Mouse (Mus musculus) lung, embryonic 14.5 days (tissue): ENCODE measurements around the gene Pa2g4. TPM values are rescaled to one million over a fixed set of nuclear protein-coding genes. Genes with fewer than 3 reads are reported as not detected.

Experiments
- ATAC-seq: fragments of 200-750 bp; cut with Nextera tagmentation; 2 replicates; pipeline ENCODE4 v1.8.0; 2017; ENCODE audit warnings: mild to moderate bottlenecking, moderate TSS enrichment, moderate library complexity; ENCODE audit not compliant: insufficient read depth
- DNase-seq: peaks from one replicate; pipeline ENCODE4 v3.0.0-alpha.2; 2015
- H3K27ac ChIP-seq: fragments of 300-500 bp; sonication (generic); 2 replicates; pipeline ENCODE4 v1.5.1; 2014; ENCODE audit warnings: low read depth, mild to moderate bottlenecking, moderate library complexity
- H3K27me3 ChIP-seq: fragments of 300-500 bp; sonication (generic); 2 replicates; pipeline ENCODE4 v1.6.1; 2014; ENCODE audit warnings: low read length, control low read depth; ENCODE audit not compliant: insufficient read depth
- H3K36me3 ChIP-seq: fragments of 300-500 bp; sonication (generic); 2 replicates; pipeline ENCODE4 v1.6.1; 2014; ENCODE audit warnings: control low read depth; ENCODE audit not compliant: insufficient read depth
- H3K4me1 ChIP-seq: fragments of 300-500 bp; sonication (generic); 2 replicates; pipeline ENCODE4 v1.6.1; 2014; ENCODE audit warnings: antibody characterized with exemption, control low read depth; ENCODE audit not compliant: insufficient read depth
- H3K4me2 ChIP-seq: fragments of 300-500 bp; sonication (generic); 2 replicates; pipeline ENCODE4 v1.6.1; 2014; ENCODE audit warnings: mild to moderate bottlenecking
- H3K4me3 ChIP-seq: fragments of 300-500 bp; sonication (generic); 2 replicates; pipeline ENCODE4 v1.5.1; 2014; ENCODE audit warnings: low read depth, low read length
- H3K9ac ChIP-seq: fragments of 300-500 bp; sonication (generic); 2 replicates; pipeline ENCODE4 v1.6.1; 2014
- H3K9me3 ChIP-seq: fragments of 300-500 bp; sonication (generic); 2 replicates; pipeline ENCODE4 v1.6.1; 2016; ENCODE audit warnings: low read depth, low read length, control low read depth
- CTCF ChIP-seq: IDR thresholded peaks from 2 replicates; pipeline ENCODE4 v1.5.1; 2016; ENCODE audit warnings: antibody characterized with exemption, low read depth
- WGBS: fragments of 180-500 bp; shearing (Covaris S2); extraction: QIAGEN DNeasy Blood & Tissue Kit; methylation state at CpG from one replicate; pipeline ENCODE4 v1.1.7; 2014; 5-methylcytosine and 5-hydroxymethylcytosine counted together
- polyA plus RNA-seq: library from polyadenylated mRNA; unstranded; fragments of >200 nt; fragmentation: Nextera tagmentation; extraction: Ambion mirVana; gene quantifications from 2 replicates; pipeline ENCODE4 v1.2.1, GENCODE M21; 2014

Pa2g4 gene
- polyA plus RNA-seq, 1 experiment from 2014 or later: 244 TPM

- Histone ChIP-seq H3K4me3 (no peak overlapping the region), H3K9ac (no peak overlapping the region), H3K36me3 (no peaks in the 10 kb centered on the region), H3K27ac (no peak overlapping the region), H3K9me3 (no peaks in the 10 kb centered on the region), H3K27me3 (no peaks in the 10 kb centered on the region), H3K4me2 (no peak overlapping the region), H3K4me1 (no peaks in the 10 kb centered on the region)
- DNase-seq (no peak), ATAC-seq (no peak)
- WGBS: 71% methylated on average over 2 of the region's 2 CpGs
- TF ChIP-seq CTCF: no peak
These were observed 30.6 kb downstream of the Pa2g4 start for GRCm38 (mm10) chr10:128535206-128535605.

- TF ChIP-seq CTCF: no peak
- Histone ChIP-seq H3K36me3 (no peaks in the 10 kb centered on the region), H3K4me3 (peak overlapping the region; percentile 82), H3K4me1 (no peaks in the 10 kb centered on the region), H3K27me3 (no peaks in the 10 kb centered on the region), H3K27ac (peak overlapping the region; percentile 67; the same call in 1 of the 2 replicates), H3K9ac (peak overlapping the region; percentile 48), H3K4me2 (peak overlapping the region; percentile 100), H3K9me3 (no peaks in the 10 kb centered on the region)
- 26% methylated on average over 28 of the region's 28 CpGs for WGBS
- DNase-seq: no peak
- ATAC-seq: peak; percentile 25; the same call in 1 of the 2 replicates
These were observed 39.1 kb downstream of the Pa2g4 start for GRCm38 (mm10) chr10:128526366-128527356.

GRCm38 (mm10) chr10:128525671-128526308, 40.0 kb downstream of the Pa2g4 start, which contains the start of gene Esyt1:
Gene Esyt1, minus strand, starts transcription at chr10:128525871.
- no peaks in the 10 kb centered on the region for H3K9me3 ChIP-seq
- peak; percentile 49 for TF ChIP-seq CTCF
- H3K36me3 ChIP-seq: 0 out of 2 replicates have a peak, but pooled peaks cover 5% of the 10 kb centered on the region
- H3K27me3 ChIP-seq: no peaks in the 10 kb centered on the region
- peak within 1 kb of the TSS; percentile 80 for H3K27ac ChIP-seq
- under 1% methylated on average over 37 of the region's 37 CpGs for WGBS
- H3K9ac ChIP-seq: peak within 1 kb of the TSS; percentile 78
- DNase-seq: peak; percentile 99
- peak within 1 kb of the TSS; percentile 82 for H3K4me3 ChIP-seq
- ATAC-seq: peak; percentile 97
- no peaks in the 10 kb centered on the region for H3K4me1 ChIP-seq
- peak within 1 kb of the TSS; percentile 100 for H3K4me2 ChIP-seq

- H3K4me1 ChIP-seq: no peaks in the 10 kb centered on the region
- no peaks in the 10 kb centered on the region for H3K9me3 ChIP-seq
- peak overlapping the region; percentile 80 for H3K27ac ChIP-seq
- no peaks in the 10 kb centered on the region for H3K27me3 ChIP-seq
- peak; percentile 73 for DNase-seq
- TF ChIP-seq CTCF: no peak
- peak overlapping the region; percentile 100 for H3K4me2 ChIP-seq
- peak; percentile 25 for ATAC-seq
- under 1% methylated on average over 58 of the region's 58 CpGs for WGBS
- H3K36me3 ChIP-seq: peaks cover 12% of the 10 kb centered on the region; the same call in 1 of the 2 replicates
- peak overlapping the region; percentile 82 for H3K4me3 ChIP-seq
- peak overlapping the region; percentile 78 for H3K9ac ChIP-seq
These were observed 40.8 kb downstream of the Pa2g4 start for GRCm38 (mm10) chr10:128524732-128525662.

DNA sequence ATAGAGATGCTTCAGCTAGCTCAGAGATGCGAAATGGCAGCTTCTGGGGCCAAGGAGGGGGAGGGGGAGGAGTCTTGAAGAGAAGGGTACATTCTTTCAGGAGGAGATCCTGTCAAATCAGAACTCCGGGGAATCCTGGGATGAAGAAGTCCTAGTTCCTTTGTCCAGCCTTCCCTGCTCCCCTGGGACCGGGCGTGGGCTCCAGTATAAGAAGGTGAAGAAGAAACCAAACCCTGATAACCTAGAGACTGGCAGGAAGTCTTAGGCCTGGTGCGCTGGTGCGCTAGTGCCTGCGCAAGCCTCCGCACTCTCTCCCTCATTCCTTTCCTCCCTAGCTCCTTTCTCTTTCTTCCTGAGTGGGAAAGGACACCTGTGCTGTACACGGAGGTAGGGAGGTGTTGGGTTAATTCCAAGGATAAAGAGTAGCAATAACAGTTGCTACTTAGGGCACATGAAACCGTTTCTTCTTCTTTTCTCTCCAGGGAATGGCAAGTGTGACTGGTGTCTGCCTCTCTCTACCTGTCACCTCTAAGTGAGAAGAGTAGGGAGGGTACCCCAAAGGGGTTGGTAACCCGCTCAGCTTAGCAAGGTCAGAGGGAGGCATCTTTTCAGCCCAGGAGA, 41.6 kb downstream of the Pa2g4 start:
- TF ChIP-seq CTCF: no peak
- Histone ChIP-seq H3K27ac (no peak overlapping the region), H3K4me2 (peak overlapping the region; percentile 100), H3K4me3 (peak overlapping the region; percentile 82), H3K27me3 (no peaks in the 10 kb centered on the region), H3K36me3 (peaks cover 17% of the 10 kb centered on the region), H3K9ac (peak overlapping the region; percentile 78), H3K9me3 (no peaks in the 10 kb centered on the region), H3K4me1 (no peaks in the 10 kb centered on the region)
- DNase-seq: no peak
- WGBS: 16% methylated on average over 11 of the region's 11 CpGs
- no peak for ATAC-seq

DNA sequence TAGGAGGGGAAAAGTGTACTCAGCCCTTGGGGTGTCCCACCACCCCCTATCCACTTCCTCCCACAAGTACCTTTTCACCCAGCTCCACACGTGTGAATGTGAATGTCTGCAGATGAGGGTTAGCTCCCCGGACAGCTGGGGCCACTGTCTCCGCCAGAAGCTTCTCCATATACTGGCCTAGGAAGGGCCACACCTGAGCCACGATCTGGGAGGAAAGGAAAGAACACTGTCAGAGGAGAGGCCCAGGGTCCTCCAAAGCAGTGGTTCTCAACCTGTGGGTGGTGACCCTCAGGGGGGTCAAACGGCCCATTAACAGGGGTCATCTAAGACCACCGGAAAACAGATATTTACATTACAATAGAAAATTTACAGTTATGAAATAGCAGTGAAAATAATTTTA, 43.4 kb downstream of the Pa2g4 start:
- Histone ChIP-seq H3K9me3 (no peaks in the 10 kb centered on the region), H3K27me3 (no peaks in the 10 kb centered on the region; the same call in 1 of the 2 replicates), H3K9ac (no peak overlapping the region), H3K4me2 (no peak overlapping the region), H3K4me1 (no peaks in the 10 kb centered on the region), H3K27ac (no peak overlapping the region), H3K36me3 (peaks cover 22% of the 10 kb centered on the region), H3K4me3 (no peak overlapping the region)
- no peak for TF ChIP-seq CTCF
- no peak for ATAC-seq
- 68% methylated on average over 6 of the region's 6 CpGs for WGBS
- no peak for DNase-seq
